Mouse (Mus musculus): ENCODE measurements around the gene Slc25a54.

GRCm38 (mm10) chr3:109040908-109041307 lies 39.4 kb upstream of the Slc25a54 start:
- no peak for TF ChIP-seq POLR2A (IDR thresholded peaks at IDR 0.05; ENCODE audit: borderline replicate concordance, extremely low read depth, low read depth, low read length)
- no peak for TF ChIP-seq CTCF (IDR thresholded peaks at IDR 0.05; ENCODE audit: insufficient read depth, low read length)

All from lung, adult 2 months (tissue).